Mouse (Mus musculus): ENCODE measurements at regions not wholly inside any gene's neighbourhood (a gene's known extent, or its start where the extent isn't known, plus 50 kb on each side); places are given as distances from the start of the nearest gene placed in this dataset.

DNA sequence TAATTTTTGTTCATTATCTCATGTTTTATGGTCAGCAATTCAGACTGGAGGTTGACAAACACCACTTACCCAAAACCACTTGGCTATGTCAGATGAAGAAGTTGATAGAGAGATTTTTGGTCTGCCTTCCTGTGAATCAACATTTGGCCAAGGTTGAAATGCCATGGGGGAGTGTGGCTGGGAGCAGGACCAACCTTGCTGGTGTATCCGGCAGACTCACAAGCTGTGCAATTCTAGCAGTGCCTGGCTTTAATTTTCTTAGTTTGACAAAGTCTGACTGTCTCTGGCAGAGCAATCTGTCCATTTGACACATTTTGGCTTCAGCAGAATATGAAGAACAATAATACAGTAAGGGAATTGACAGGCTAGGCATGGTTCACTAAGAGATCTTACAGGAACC is 533.9 kb upstream of the Frg1 start:
- ATAC-seq (ENCODE audit: insufficient number of reproducible peaks, insufficient read depth, low FRiP score, low read depth), result no peak
- Histone ChIP-seq H3K4me3 (ENCODE audit: control insufficient read depth in 1 of 2, insufficient read depth in 1 of 2, low read depth in 1 of 2, low read length in 2 of 2) (no peak overlapping the region), H3K27me3 (ENCODE audit: control insufficient read depth, insufficient read depth, low read length) (no peaks in the 10 kb centered on the region), H3K36me3 (ENCODE audit: control insufficient read depth, insufficient read depth, low read length) (no peaks in the 10 kb centered on the region), H3K4me1 (ENCODE audit: control insufficient read depth in 2 of 2, insufficient read depth in 2 of 2, low read length in 2 of 2) (no peaks in the 10 kb centered on the region), H3K9ac (ENCODE audit: low read length) (no peak overlapping the region), H3K4me2 (ENCODE audit: low read length) (no peak overlapping the region), H3K27ac (replicated peaks in 1 of 2; ENCODE audit: control insufficient read depth in 1 of 2, insufficient read depth in 1 of 2, low read depth in 2 of 2, low read length in 2 of 2) (no peak overlapping the region), H3K9me3 (ENCODE audit: control insufficient read depth, low read length) (no peaks in the 10 kb centered on the region)
- 91% methylated on average over 1 of the region's 1 CpGs for WGBS

DNA sequence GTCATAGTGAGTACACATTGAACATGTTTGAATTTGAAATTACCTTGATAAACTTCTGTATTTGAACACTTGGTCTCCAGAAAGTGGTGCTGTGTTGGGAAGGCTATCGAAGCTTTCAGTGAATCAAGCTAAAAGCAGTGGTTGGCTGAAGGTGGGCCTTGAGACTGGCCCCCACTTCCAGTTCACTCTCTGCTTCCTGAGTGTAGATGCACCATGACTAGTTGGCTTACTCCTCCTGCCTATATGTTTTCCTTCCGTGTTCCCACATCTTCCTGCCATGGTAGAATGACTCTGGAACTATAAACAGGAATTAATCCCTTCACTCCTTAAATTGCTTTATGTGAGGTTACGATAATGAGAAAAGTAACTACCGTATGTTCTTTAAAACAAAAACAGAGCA is 522.4 kb upstream of the Frg1 start:
- no peak overlapping the region for H3K4me2 ChIP-seq (ENCODE audit: low read length)
- H3K4me1 ChIP-seq (ENCODE audit: control insufficient read depth in 2 of 2, insufficient read depth in 2 of 2, low read length in 2 of 2), result no peaks in the 10 kb centered on the region
- no peak overlapping the region for H3K4me3 ChIP-seq (ENCODE audit: control insufficient read depth in 1 of 2, insufficient read depth in 1 of 2, low read depth in 1 of 2, low read length in 2 of 2)
- no peaks in the 10 kb centered on the region for H3K27me3 ChIP-seq (ENCODE audit: control insufficient read depth, insufficient read depth, low read length)
- H3K36me3 ChIP-seq (ENCODE audit: control insufficient read depth, insufficient read depth, low read length), result no peaks in the 10 kb centered on the region
- no peak overlapping the region for H3K9ac ChIP-seq (ENCODE audit: low read length)
- 79% methylated on average over 4 of the region's 4 CpGs for whole genome bisulfite sequencing
- no peak for ATAC-seq (ENCODE audit: insufficient number of reproducible peaks, insufficient read depth, low FRiP score, low read depth)
- H3K27ac ChIP-seq (replicated peaks in 1 of 2; ENCODE audit: control insufficient read depth in 1 of 2, insufficient read depth in 1 of 2, low read depth in 2 of 2, low read length in 2 of 2), result no peak overlapping the region
- no peaks in the 10 kb centered on the region for H3K9me3 ChIP-seq (ENCODE audit: control insufficient read depth, low read length)

- no peaks in the 10 kb centered on the region for H3K4me1 ChIP-seq (ENCODE audit: control insufficient read depth in 2 of 2, insufficient read depth in 2 of 2, low read length in 2 of 2)
- H3K36me3 ChIP-seq (ENCODE audit: control insufficient read depth, insufficient read depth, low read length), result no peaks in the 10 kb centered on the region
- H3K4me3 ChIP-seq (ENCODE audit: control insufficient read depth in 1 of 2, insufficient read depth in 1 of 2, low read depth in 1 of 2, low read length in 2 of 2), result no peak overlapping the region
- H3K27me3 ChIP-seq (ENCODE audit: control insufficient read depth, insufficient read depth, low read length), result no peaks in the 10 kb centered on the region
- ATAC-seq (ENCODE audit: insufficient number of reproducible peaks, insufficient read depth, low FRiP score, low read depth), result no peak
- no peak overlapping the region for H3K9ac ChIP-seq (ENCODE audit: low read length)
- no peak overlapping the region for H3K27ac ChIP-seq (replicated peaks in 1 of 2; ENCODE audit: control insufficient read depth in 1 of 2, insufficient read depth in 1 of 2, low read depth in 2 of 2, low read length in 2 of 2)
- 76% methylated on average over 7 of the region's 7 CpGs for WGBS
- H3K9me3 ChIP-seq (ENCODE audit: control insufficient read depth, low read length), result 0 out of 2 replicates have a peak, but pooled peaks cover 3% of the 10 kb centered on the region
- H3K4me2 ChIP-seq (ENCODE audit: low read length), result no peak overlapping the region
Measured at GRCm38 (mm10) chr8:41921106-41921505, 504.2 kb upstream of the Frg1 start.

DNA sequence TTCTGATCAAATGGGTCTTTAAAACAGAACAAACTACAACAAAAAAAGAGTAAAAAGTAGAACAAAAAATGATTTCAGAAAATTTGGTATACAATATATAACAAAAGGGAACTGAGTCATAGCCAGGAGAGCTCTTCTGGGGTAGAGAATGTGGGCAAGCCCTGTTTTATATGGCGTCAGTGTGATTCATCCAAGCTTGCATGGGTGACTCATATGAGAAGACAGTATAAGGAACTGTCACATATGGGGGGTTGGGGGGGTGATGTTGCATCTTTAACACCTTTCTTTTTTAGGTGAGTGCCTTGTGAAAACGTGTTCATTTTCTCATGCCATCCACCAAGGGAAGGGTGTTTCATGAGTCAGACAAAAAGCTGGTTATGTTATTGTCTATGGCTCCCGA is 503.7 kb upstream of the Frg1 start:
- Histone ChIP-seq H3K9me3 (ENCODE audit: control insufficient read depth, low read length) (0 out of 2 replicates have a peak, but pooled peaks cover 3% of the 10 kb centered on the region), H3K4me1 (ENCODE audit: control insufficient read depth in 2 of 2, insufficient read depth in 2 of 2, low read length in 2 of 2) (no peaks in the 10 kb centered on the region), H3K27me3 (ENCODE audit: control insufficient read depth, insufficient read depth, low read length) (no peaks in the 10 kb centered on the region), H3K36me3 (ENCODE audit: control insufficient read depth, insufficient read depth, low read length) (no peaks in the 10 kb centered on the region), H3K27ac (replicated peaks in 1 of 2; ENCODE audit: control insufficient read depth in 1 of 2, insufficient read depth in 1 of 2, low read depth in 2 of 2, low read length in 2 of 2) (no peak overlapping the region), H3K4me2 (ENCODE audit: low read length) (no peak overlapping the region), H3K9ac (ENCODE audit: low read length) (no peak overlapping the region), H3K4me3 (ENCODE audit: control insufficient read depth in 1 of 2, insufficient read depth in 1 of 2, low read depth in 1 of 2, low read length in 2 of 2) (no peak overlapping the region)
- ATAC-seq (ENCODE audit: insufficient number of reproducible peaks, insufficient read depth, low FRiP score, low read depth), result no peak
- 81% methylated on average over 3 of the region's 3 CpGs for WGBS

GRCm38 (mm10) chr8:41878029-41878748 is 461.3 kb upstream of the Frg1 start:
- H3K36me3 ChIP-seq (ENCODE audit: control insufficient read depth, insufficient read depth, low read length), result no peaks in the 10 kb centered on the region
- H3K27me3 ChIP-seq (ENCODE audit: control insufficient read depth, insufficient read depth, low read length), result no peaks in the 10 kb centered on the region
- H3K4me3 ChIP-seq (ENCODE audit: control insufficient read depth in 1 of 2, insufficient read depth in 1 of 2, low read depth in 1 of 2, low read length in 2 of 2), result no peak overlapping the region
- no peaks in the 10 kb centered on the region for H3K4me1 ChIP-seq (ENCODE audit: control insufficient read depth in 2 of 2, insufficient read depth in 2 of 2, low read length in 2 of 2)
- no peaks in the 10 kb centered on the region for H3K9me3 ChIP-seq (ENCODE audit: control insufficient read depth, low read length)
- no peak for ATAC-seq (ENCODE audit: insufficient number of reproducible peaks, insufficient read depth, low FRiP score, low read depth)
- no peak overlapping the region for H3K4me2 ChIP-seq (ENCODE audit: low read length)
- no peak overlapping the region for H3K9ac ChIP-seq (ENCODE audit: low read length)
- no peak overlapping the region for H3K27ac ChIP-seq (replicated peaks in 1 of 2; ENCODE audit: control insufficient read depth in 1 of 2, insufficient read depth in 1 of 2, low read depth in 2 of 2, low read length in 2 of 2)
- 47% methylated on average over 2 of the region's 2 CpGs for WGBS

DNA sequence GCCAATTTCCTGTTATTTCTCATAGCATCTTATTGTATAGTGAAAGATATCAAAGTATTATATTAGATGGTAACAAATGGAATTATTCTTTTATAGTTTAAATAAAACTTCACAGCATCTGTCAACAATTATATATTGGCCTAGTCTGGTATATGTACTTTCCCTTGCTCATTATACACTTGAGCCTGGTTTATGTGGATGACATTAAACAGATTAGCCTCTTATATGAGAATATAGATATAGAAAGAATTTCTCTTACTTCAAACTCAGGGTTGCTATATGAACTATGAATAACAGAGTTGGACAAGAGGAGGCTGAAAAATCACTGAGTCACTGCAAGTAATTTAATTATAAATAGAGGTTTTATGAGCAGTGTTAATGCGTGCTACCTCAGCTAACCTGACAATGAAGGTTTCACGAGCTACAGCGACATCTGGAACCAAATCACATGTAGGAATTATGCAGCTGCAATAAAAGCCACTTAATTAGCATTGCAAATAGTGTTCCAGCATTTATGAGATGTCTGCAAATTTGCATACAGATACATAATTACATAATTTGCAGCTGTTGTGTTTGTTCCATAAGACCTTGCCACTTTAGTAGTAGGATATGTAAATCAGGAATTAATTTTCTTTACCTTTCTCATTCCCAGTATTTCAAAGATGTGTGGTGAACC is 452.9 kb upstream of the Frg1 start:
- no peak for ATAC-seq (ENCODE audit: insufficient number of reproducible peaks, insufficient read depth, low FRiP score, low read depth)
- Histone ChIP-seq H3K9me3 (ENCODE audit: control insufficient read depth, low read length) (no peaks in the 10 kb centered on the region), H3K9ac (ENCODE audit: low read length) (no peak overlapping the region), H3K4me2 (ENCODE audit: low read length) (no peak overlapping the region), H3K36me3 (ENCODE audit: control insufficient read depth, insufficient read depth, low read length) (no peaks in the 10 kb centered on the region), H3K4me3 (ENCODE audit: control insufficient read depth in 1 of 2, insufficient read depth in 1 of 2, low read depth in 1 of 2, low read length in 2 of 2) (no peak overlapping the region), H3K27me3 (ENCODE audit: control insufficient read depth, insufficient read depth, low read length) (no peaks in the 10 kb centered on the region), H3K27ac (replicated peaks in 1 of 2; ENCODE audit: control insufficient read depth in 1 of 2, insufficient read depth in 1 of 2, low read depth in 2 of 2, low read length in 2 of 2) (no peak overlapping the region), H3K4me1 (ENCODE audit: control insufficient read depth in 2 of 2, insufficient read depth in 2 of 2, low read length in 2 of 2) (no peaks in the 10 kb centered on the region)
- 80% methylated on average over 3 of the region's 3 CpGs for WGBS

DNA sequence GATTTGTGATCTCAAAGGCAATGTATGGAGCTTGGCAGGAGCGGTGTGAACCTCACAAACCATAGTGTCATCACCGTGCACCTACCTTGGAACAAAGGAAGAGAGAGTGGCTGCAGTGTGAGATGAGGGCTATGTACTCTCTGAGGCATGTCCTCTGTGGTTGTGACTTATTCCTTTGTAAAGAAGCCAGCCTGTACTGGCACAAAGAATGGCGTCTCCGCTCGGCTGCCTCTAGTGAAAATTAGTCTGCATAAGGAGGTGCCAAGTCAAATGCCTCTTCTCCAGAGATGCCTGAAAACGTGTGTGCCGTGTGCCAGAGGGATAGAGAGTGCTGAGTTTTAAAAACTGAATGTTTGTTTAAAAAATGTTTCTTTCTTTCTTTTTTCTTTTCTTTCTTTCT is 444.0 kb upstream of the Frg1 start:
- Histone ChIP-seq H3K9me3 (ENCODE audit: control insufficient read depth, low read length) (no peaks in the 10 kb centered on the region), H3K36me3 (ENCODE audit: control insufficient read depth, insufficient read depth, low read length) (no peaks in the 10 kb centered on the region), H3K4me2 (ENCODE audit: low read length) (no peak overlapping the region), H3K9ac (ENCODE audit: low read length) (no peak overlapping the region), H3K4me1 (ENCODE audit: control insufficient read depth in 2 of 2, insufficient read depth in 2 of 2, low read length in 2 of 2) (no peaks in the 10 kb centered on the region), H3K27me3 (ENCODE audit: control insufficient read depth, insufficient read depth, low read length) (no peaks in the 10 kb centered on the region), H3K27ac (replicated peaks in 1 of 2; ENCODE audit: control insufficient read depth in 1 of 2, insufficient read depth in 1 of 2, low read depth in 2 of 2, low read length in 2 of 2) (no peak overlapping the region), H3K4me3 (ENCODE audit: control insufficient read depth in 1 of 2, insufficient read depth in 1 of 2, low read depth in 1 of 2, low read length in 2 of 2) (no peak overlapping the region)
- ATAC-seq (ENCODE audit: insufficient number of reproducible peaks, insufficient read depth, low FRiP score, low read depth), result no peak
- WGBS, result 84% methylated on average over 7 of the region's 7 CpGs

Data from heart, embryonic 14.5 days (tissue).